Mouse (Mus musculus): ENCODE results near the gene Rap1b. TPM values are rescaled to one million over a fixed set of nuclear protein-coding genes. Genes with fewer than 3 reads are reported as not detected.

The Rap1b gene
- polyA plus RNA-seq, 2 experiments: 46.7 to 101 TPM

- WGBS (ENCODE audit: insufficient replicate concordance): 81% methylated on average over 10 of the region's 10 CpGs
- no peaks in the 10 kb centered on the region for H3K36me3 ChIP-seq (replicated peaks; ENCODE audit: control insufficient read depth, insufficient read depth, low read depth)
- H3K27ac ChIP-seq: no peak overlapping the region
- no peak overlapping the region for H3K4me2 ChIP-seq (ENCODE audit: low read depth)
- ATAC-seq (ENCODE audit: insufficient read depth): no peak
- no peak for DNase-seq (ENCODE audit: low read depth in 3 of 3, low spot score in 3 of 3)
- no peak overlapping the region for H3K9ac ChIP-seq (replicated peaks)
- no peak overlapping the region for H3K4me3 ChIP-seq (ENCODE audit: insufficient read depth in 1 of 2, low read depth in 2 of 2, low read length in 2 of 2)
- peaks cover 0 to 2% of the 10 kb centered on the region in 2 experiments; a peak in 1 of 4 replicates for H3K4me1 ChIP-seq (replicated peaks; ENCODE audit: control insufficient read depth in 2 of 2, insufficient read depth in 2 of 2, low read length in 1 of 2)
- no peaks in the 10 kb centered on the region for H3K9me3 ChIP-seq (ENCODE audit: control insufficient read depth, low read length)
- TF ChIP-seq CTCF (IDR thresholded peaks at IDR 0.05; ENCODE audit: low read depth) (peak; percentile 61), EP300 (IDR thresholded peaks at IDR 0.05; ENCODE audit: low read depth) (no peak)
- H3K27me3 ChIP-seq (ENCODE audit: control insufficient read depth, insufficient read depth, low read length): no peaks in the 10 kb centered on the region
Measured at GRCm38 (mm10) chr10:117852648-117853192, 6.9 kb upstream of the Rap1b start.

GRCm38 (mm10) chr10:117848981-117849380 is 3.1 kb upstream of the Rap1b start:
- ATAC-seq (ENCODE audit: insufficient read depth): no peak
- Histone ChIP-seq H3K36me3 (replicated peaks; ENCODE audit: control insufficient read depth, insufficient read depth, low read depth) (no peaks in the 10 kb centered on the region), H3K4me2 (ENCODE audit: low read depth) (no peak overlapping the region), H3K4me1 (replicated peaks; ENCODE audit: control insufficient read depth in 2 of 2, insufficient read depth in 2 of 2, low read length in 1 of 2) (peaks cover 2 to 7% of the 10 kb centered on the region in 2 experiments), H3K27ac (no peak overlapping the region), H3K9me3 (ENCODE audit: control insufficient read depth, low read length) (no peaks in the 10 kb centered on the region), H3K27me3 (ENCODE audit: control insufficient read depth, insufficient read depth, low read length) (no peaks in the 10 kb centered on the region), H3K4me3 (ENCODE audit: insufficient read depth in 1 of 2, low read depth in 2 of 2, low read length in 2 of 2) (no peak overlapping the region), H3K9ac (replicated peaks) (no peak overlapping the region)
- no peak for TF ChIP-seq EP300 (IDR thresholded peaks at IDR 0.05; ENCODE audit: low read depth)
- no peak for TF ChIP-seq CTCF (IDR thresholded peaks at IDR 0.05; ENCODE audit: low read depth)
- no peak for DNase-seq (ENCODE audit: low read depth in 3 of 3, low spot score in 3 of 3)
- 46% methylated on average over 3 of the region's 3 CpGs for WGBS (ENCODE audit: insufficient replicate concordance)

GRCm38 (mm10) chr10:117846796-117847195 is 961 bp upstream of the Rap1b start:
- no peak overlapping the region for H3K27ac ChIP-seq
- DNase-seq (ENCODE audit: low read depth in 3 of 3, low spot score in 3 of 3) (no peak), ATAC-seq (ENCODE audit: insufficient read depth) (no peak)
- H3K4me2 ChIP-seq (ENCODE audit: low read depth): peak overlapping the region; percentile 92
- H3K9me3 ChIP-seq (ENCODE audit: control insufficient read depth, low read length): no peaks in the 10 kb centered on the region
- no peak overlapping the region for H3K9ac ChIP-seq (replicated peaks)
- 70% methylated on average over 9 of the region's 9 CpGs for WGBS (ENCODE audit: insufficient replicate concordance)
- H3K4me3 ChIP-seq (ENCODE audit: insufficient read depth in 1 of 2, low read depth in 2 of 2, low read length in 2 of 2): peak overlapping the region in 1 of 2 experiments; percentile 94; a peak in 1 of 4 replicates
- H3K27me3 ChIP-seq (ENCODE audit: control insufficient read depth, insufficient read depth, low read length): no peaks in the 10 kb centered on the region
- H3K36me3 ChIP-seq (replicated peaks; ENCODE audit: control insufficient read depth, insufficient read depth, low read depth): no peaks in the 10 kb centered on the region
- H3K4me1 ChIP-seq (replicated peaks; ENCODE audit: control insufficient read depth in 2 of 2, insufficient read depth in 2 of 2, low read length in 1 of 2): peaks cover 6 to 11% of the 10 kb centered on the region in 2 experiments
- TF ChIP-seq CTCF (IDR thresholded peaks at IDR 0.05; ENCODE audit: low read depth) (no peak), EP300 (IDR thresholded peaks at IDR 0.05; ENCODE audit: low read depth) (no peak)

GRCm38 (mm10) chr10:117846260-117846632 is 411 bp upstream of the Rap1b start:
- WGBS (ENCODE audit: insufficient replicate concordance): 2% methylated on average over 21 of the region's 21 CpGs
- no peak for DNase-seq (ENCODE audit: low read depth in 3 of 3, low spot score in 3 of 3)

GRCm38 (mm10) chr10:117844782-117845596 is 846 bp downstream of the Rap1b start:
- H3K36me3 ChIP-seq (replicated peaks; ENCODE audit: control insufficient read depth, insufficient read depth, low read depth): no peaks in the 10 kb centered on the region
- H3K9me3 ChIP-seq (ENCODE audit: control insufficient read depth, low read length): no peaks in the 10 kb centered on the region
- peak in 1 of 3 experiments; percentile 40 for DNase-seq (ENCODE audit: low read depth in 3 of 3, low spot score in 3 of 3)
- under 1% methylated on average over 52 of the region's 52 CpGs for WGBS (ENCODE audit: insufficient replicate concordance)
- TF ChIP-seq CTCF (IDR thresholded peaks at IDR 0.05; ENCODE audit: low read depth) (no peak), EP300 (IDR thresholded peaks at IDR 0.05; ENCODE audit: low read depth) (no peak)
- no peaks in the 10 kb centered on the region for H3K27me3 ChIP-seq (ENCODE audit: control insufficient read depth, insufficient read depth, low read length)
- ATAC-seq (ENCODE audit: insufficient read depth): peak; percentile 34
- peak overlapping the region; percentile 81 to 94 for H3K4me3 ChIP-seq (ENCODE audit: insufficient read depth in 1 of 2, low read depth in 2 of 2, low read length in 2 of 2)
- H3K27ac ChIP-seq: peak overlapping the region; percentile 85
- H3K4me2 ChIP-seq (ENCODE audit: low read depth): peak overlapping the region; percentile 92
- peak overlapping the region; percentile 94 for H3K9ac ChIP-seq (replicated peaks)
- peaks cover 6 to 18% of the 10 kb centered on the region in 2 experiments for H3K4me1 ChIP-seq (replicated peaks; ENCODE audit: control insufficient read depth in 2 of 2, insufficient read depth in 2 of 2, low read length in 1 of 2)

More at GRCm38 (mm10) chr10:117846260-117846632, 411 bp upstream of the Rap1b start:
- Histone ChIP-seq H3K27ac (peak overlapping the region; percentile 21; the same call in 1 of the 2 replicates), H3K36me3 (replicated peaks; ENCODE audit: control insufficient read depth, insufficient read depth, low read depth) (no peaks in the 10 kb centered on the region), H3K27me3 (ENCODE audit: control insufficient read depth, insufficient read depth, low read length) (no peaks in the 10 kb centered on the region), H3K9me3 (ENCODE audit: control insufficient read depth, low read length) (no peaks in the 10 kb centered on the region), H3K4me2 (ENCODE audit: low read depth) (peak overlapping the region; percentile 92), H3K9ac (replicated peaks) (peak overlapping the region; percentile 73), H3K4me3 (ENCODE audit: insufficient read depth in 1 of 2, low read depth in 2 of 2, low read length in 2 of 2) (peak overlapping the region; percentile 77 to 94), H3K4me1 (replicated peaks; ENCODE audit: control insufficient read depth in 2 of 2, insufficient read depth in 2 of 2, low read length in 1 of 2) (peaks cover 6 to 11% of the 10 kb centered on the region in 2 experiments)
- TF ChIP-seq CTCF (IDR thresholded peaks at IDR 0.05; ENCODE audit: low read depth) (peak; percentile 16; the same call in 1 of the 2 replicates), EP300 (IDR thresholded peaks at IDR 0.05; ENCODE audit: low read depth) (no peak)
- peak; percentile 51 for ATAC-seq (ENCODE audit: insufficient read depth)

Measured in liver, embryonic 14.5 days (tissue).